Mouse (Mus musculus) T-cell, adult 66 days (primary cell): ENCODE results near the gene Qtrt2. TPM values are rescaled to one million over a fixed set of nuclear protein-coding genes. Genes with fewer than 3 reads are reported as not detected.

Source experiments
- total RNA-seq, 2 experiments: library from RNA; stranded (reverse); gene quantifications; 3 replicates in 1 of 2; 4 replicates in 1 of 2; pipeline ENCODE4 v1.2.4; 2023

Qtrt2 gene
- 10 to 100 TPM; 60.0 to 70.5 TPM for total RNA-seq

DNA sequence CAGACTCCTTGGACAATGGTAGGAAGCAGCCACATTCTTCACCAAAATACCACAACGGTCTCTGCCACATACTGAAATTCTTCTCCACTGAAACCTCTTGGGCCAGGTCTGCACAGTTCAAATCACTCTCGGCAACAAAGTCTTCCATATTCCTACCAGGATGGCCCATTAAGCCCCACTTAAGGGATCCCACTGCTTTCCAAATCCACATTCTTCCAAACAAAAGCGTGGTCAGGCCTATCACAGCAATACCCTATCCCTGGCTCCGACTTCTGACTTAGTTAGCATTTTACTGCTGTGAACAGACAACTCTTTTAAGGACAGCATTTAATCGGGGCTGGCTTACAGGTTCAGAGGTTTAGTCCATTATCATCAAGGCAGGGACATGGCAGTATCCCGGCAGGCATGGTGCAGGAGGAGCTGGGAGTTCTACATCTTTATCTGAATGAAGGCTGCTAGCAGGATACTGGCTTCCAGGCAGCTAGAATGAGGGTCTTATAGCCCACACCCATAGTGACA is at the start of gene Qtrt2:
TSS of gene Qtrt2 (minus strand) at position 469 of the 519 bp plus-strand sequence.

GRCm38 (mm10) chr16:43889208-43890004 is 37.2 kb downstream of the Qtrt2 start, which contains the start of gene Ccdc191:
TSS of gene Ccdc191 (plus strand) at chr16:43889800.

Other genes with a start within 250 kb of the Qtrt2 start
- gene Drd3, start 172.8 kb downstream of the Qtrt2 start, total RNA-seq: under 1 TPM in 1 of 2 experiments, not detected in 1; 0.38 TPM
- gene Ccdc191, start 37.0 kb downstream of the Qtrt2 start, total RNA-seq: 10 to 100 TPM in 1 of 2 experiments, 1 to 10 TPM in 1; 6.9 to 12.1 TPM
- 1 to 10 TPM; 4.6 TPM for gene Zdhhc23, start 53.0 kb upstream of the Qtrt2 start, total RNA-seq
- gene Gramd1c, start 136.5 kb upstream of the Qtrt2 start, total RNA-seq: 1 to 10 TPM; 2.1 to 2.3 TPM
- gene Atp6v1a, start 212.9 kb upstream of the Qtrt2 start, total RNA-seq: 10 to 100 TPM; 23.4 to 29.9 TPM
- gene Naa50, start 213.0 kb upstream of the Qtrt2 start, total RNA-seq: 10 to 100 TPM; 32.0 to 40.9 TPM
- 10 to 100 TPM; 24.6 to 26.8 TPM for gene Usf3, start 246.4 kb upstream of the Qtrt2 start, total RNA-seq